Mouse (Mus musculus): ENCODE data around the gene Mrpl20. TPM values are rescaled to one million over a fixed set of nuclear protein-coding genes. Genes with fewer than 3 reads are reported as not detected.

Mrpl20 gene
- polyA plus RNA-seq, 1 experiment from 2014 or later: 171 TPM

- H3K9me3 ChIP-seq (ENCODE audit: low read length): no peaks in the 10 kb centered on the region
- H3K4me1 ChIP-seq (ENCODE audit: insufficient read depth): peaks cover 17% of the 10 kb centered on the region
- no peak overlapping the region for H3K9ac ChIP-seq (replicated peaks)
- H3K4me2 ChIP-seq (ENCODE audit: low read depth, low read length): no peak overlapping the region
- H3K27me3 ChIP-seq (ENCODE audit: insufficient read depth, low read length): peaks cover 14% of the 10 kb centered on the region
- ATAC-seq (no peak), DNase-seq (no peak)
- H3K36me3 ChIP-seq (replicated peaks; ENCODE audit: insufficient read depth, low read length): no peaks in the 10 kb centered on the region
- no peak overlapping the region for H3K27ac ChIP-seq (ENCODE audit: low read depth)
- no peak overlapping the region for H3K4me3 ChIP-seq (ENCODE audit: low read depth, low read length)
- WGBS (ENCODE audit: insufficient replicate concordance): 79% methylated on average over 4 of the region's 4 CpGs
- TF ChIP-seq CTCF (IDR thresholded peaks at IDR 0.05; ENCODE audit: low read depth) (no peak), EP300 (IDR thresholded peaks at IDR 0.05; ENCODE audit: low read depth) (no peak)
Measured at GRCm38 (mm10) chr4:155779498-155779897, 23.2 kb upstream of the Mrpl20 start.

GRCm38 (mm10) chr4:155780895-155781294 lies 21.8 kb upstream of the Mrpl20 start:
- ATAC-seq: no peak
- no peak overlapping the region for H3K27ac ChIP-seq (ENCODE audit: low read depth)
- TF ChIP-seq EP300 (IDR thresholded peaks at IDR 0.05; ENCODE audit: low read depth) (no peak), CTCF (IDR thresholded peaks at IDR 0.05; ENCODE audit: low read depth) (no peak)
- H3K27me3 ChIP-seq (ENCODE audit: insufficient read depth, low read length): peaks cover 8% of the 10 kb centered on the region; the same call in 1 of the 2 replicates
- H3K36me3 ChIP-seq (replicated peaks; ENCODE audit: insufficient read depth, low read length): no peaks in the 10 kb centered on the region
- peaks cover 21% of the 10 kb centered on the region for H3K4me1 ChIP-seq (ENCODE audit: insufficient read depth)
- no peak overlapping the region for H3K9ac ChIP-seq (replicated peaks)
- no peak overlapping the region for H3K4me3 ChIP-seq (ENCODE audit: low read depth, low read length)
- H3K4me2 ChIP-seq (ENCODE audit: low read depth, low read length): no peak overlapping the region
- no peaks in the 10 kb centered on the region for H3K9me3 ChIP-seq (ENCODE audit: low read length)
- no peak for DNase-seq
- WGBS (ENCODE audit: insufficient replicate concordance): 48% methylated on average over 6 of the region's 6 CpGs

- peak; percentile 61 for ATAC-seq
- WGBS (ENCODE audit: insufficient replicate concordance): 35% methylated on average over 16 of the region's 16 CpGs
- H3K4me2 ChIP-seq (ENCODE audit: low read depth, low read length): peak overlapping the region; percentile 86
- DNase-seq: no peak
- H3K4me3 ChIP-seq (ENCODE audit: low read depth, low read length): peak overlapping the region; percentile 66
- peaks cover 3% of the 10 kb centered on the region; the same call in 1 of the 2 replicates for H3K27me3 ChIP-seq (ENCODE audit: insufficient read depth, low read length)
- H3K36me3 ChIP-seq (replicated peaks; ENCODE audit: insufficient read depth, low read length): no peaks in the 10 kb centered on the region
- peaks cover 17% of the 10 kb centered on the region for H3K4me1 ChIP-seq (ENCODE audit: insufficient read depth)
- H3K27ac ChIP-seq (ENCODE audit: low read depth): peak overlapping the region; percentile 77
- peak overlapping the region; percentile 68 for H3K9ac ChIP-seq (replicated peaks)
- H3K9me3 ChIP-seq (ENCODE audit: low read length): no peaks in the 10 kb centered on the region
- no peak for TF ChIP-seq EP300 (IDR thresholded peaks at IDR 0.05; ENCODE audit: low read depth)
- no peak for TF ChIP-seq CTCF (IDR thresholded peaks at IDR 0.05; ENCODE audit: low read depth)
Measured at GRCm38 (mm10) chr4:155783486-155784080, 19.1 kb upstream of the Mrpl20 start.

DNA sequence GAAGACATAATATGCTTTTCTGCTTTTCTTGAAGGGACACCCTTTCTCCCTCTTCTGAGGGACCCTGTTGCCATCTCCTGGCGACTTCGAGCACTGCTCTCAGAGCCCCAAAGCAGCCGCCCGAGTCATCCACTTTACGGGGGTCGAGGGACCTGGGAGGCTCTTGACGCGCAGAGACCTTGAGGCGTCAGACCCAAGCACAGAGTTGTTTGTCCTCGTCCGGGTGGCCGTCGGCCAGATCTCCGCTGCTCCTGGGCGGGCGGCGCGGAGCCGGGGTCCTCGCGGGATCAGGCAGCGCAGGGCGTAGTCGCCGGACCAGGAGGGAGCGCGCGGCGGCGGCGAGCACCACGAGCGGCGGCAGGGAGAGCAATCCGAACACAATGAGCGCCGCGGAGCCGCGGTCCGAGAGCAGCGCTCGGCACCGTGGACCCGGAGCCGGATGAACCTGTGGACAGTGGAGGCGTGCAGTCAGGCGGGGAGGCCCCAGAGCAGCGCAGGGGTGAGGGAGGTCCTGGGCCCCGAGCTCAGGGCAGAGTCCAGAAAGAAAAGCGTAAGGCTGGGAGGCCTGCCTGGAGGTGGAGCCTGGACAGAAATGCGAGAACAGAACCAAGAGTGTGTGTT lies 18.5 kb upstream of the Mrpl20 start:
- Histone ChIP-seq H3K4me3 (ENCODE audit: low read depth, low read length) (peak overlapping the region; percentile 66), H3K4me2 (ENCODE audit: low read depth, low read length) (peak overlapping the region; percentile 86), H3K4me1 (ENCODE audit: insufficient read depth) (peaks cover 17% of the 10 kb centered on the region), H3K27ac (ENCODE audit: low read depth) (peak overlapping the region; percentile 77), H3K9ac (replicated peaks) (peak overlapping the region; percentile 68), H3K27me3 (ENCODE audit: insufficient read depth, low read length) (peaks cover 3% of the 10 kb centered on the region; the same call in 1 of the 2 replicates), H3K36me3 (replicated peaks; ENCODE audit: insufficient read depth, low read length) (no peaks in the 10 kb centered on the region), H3K9me3 (ENCODE audit: low read length) (no peaks in the 10 kb centered on the region)
- under 1% methylated on average over 51 of the region's 52 CpGs for WGBS (ENCODE audit: insufficient replicate concordance)
- no peak for TF ChIP-seq EP300 (IDR thresholded peaks at IDR 0.05; ENCODE audit: low read depth)
- peak; percentile 78 for TF ChIP-seq CTCF (IDR thresholded peaks at IDR 0.05; ENCODE audit: low read depth)
- peak; percentile 76 for DNase-seq
- peak; percentile 72 for ATAC-seq

DNA sequence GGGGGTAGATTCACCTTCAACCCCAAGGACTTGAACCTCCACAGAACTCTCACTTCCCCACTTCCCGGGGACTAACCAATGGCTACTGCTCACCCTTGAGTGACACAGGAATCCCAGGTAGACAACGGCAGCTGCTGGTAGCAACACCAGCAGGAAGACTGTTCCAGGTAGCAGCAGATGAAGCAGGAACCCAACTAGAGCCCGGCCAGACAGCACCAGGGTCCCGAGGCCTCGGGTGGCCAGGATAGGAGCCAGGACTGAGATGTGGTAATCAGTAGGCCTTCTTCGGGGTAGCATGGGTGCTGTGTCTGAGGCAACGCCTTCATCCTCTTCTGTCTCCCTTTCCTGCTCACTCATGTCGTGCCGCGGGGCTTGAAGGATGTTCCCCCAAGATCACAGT lies 17.4 kb upstream of the Mrpl20 start:
- ATAC-seq: no peak
- TF ChIP-seq EP300 (IDR thresholded peaks at IDR 0.05; ENCODE audit: low read depth) (no peak), CTCF (IDR thresholded peaks at IDR 0.05; ENCODE audit: low read depth) (no peak)
- Histone ChIP-seq H3K4me1 (ENCODE audit: insufficient read depth) (peaks cover 17% of the 10 kb centered on the region), H3K9me3 (ENCODE audit: low read length) (no peaks in the 10 kb centered on the region), H3K27ac (ENCODE audit: low read depth) (peak overlapping the region; percentile 14; the same call in 1 of the 2 replicates), H3K27me3 (ENCODE audit: insufficient read depth, low read length) (peaks cover 3% of the 10 kb centered on the region; the same call in 1 of the 2 replicates), H3K4me2 (ENCODE audit: low read depth, low read length) (0 out of 2 replicates have a peak overlapping the region, but pooled peaks have one; percentile 9), H3K36me3 (replicated peaks; ENCODE audit: insufficient read depth, low read length) (no peaks in the 10 kb centered on the region), H3K4me3 (ENCODE audit: low read depth, low read length) (no peak overlapping the region), H3K9ac (replicated peaks) (no peak overlapping the region; the same call in 1 of the 2 replicates)
- 80% methylated on average over 10 of the region's 10 CpGs for WGBS (ENCODE audit: insufficient replicate concordance)
- DNase-seq: no peak

DNA sequence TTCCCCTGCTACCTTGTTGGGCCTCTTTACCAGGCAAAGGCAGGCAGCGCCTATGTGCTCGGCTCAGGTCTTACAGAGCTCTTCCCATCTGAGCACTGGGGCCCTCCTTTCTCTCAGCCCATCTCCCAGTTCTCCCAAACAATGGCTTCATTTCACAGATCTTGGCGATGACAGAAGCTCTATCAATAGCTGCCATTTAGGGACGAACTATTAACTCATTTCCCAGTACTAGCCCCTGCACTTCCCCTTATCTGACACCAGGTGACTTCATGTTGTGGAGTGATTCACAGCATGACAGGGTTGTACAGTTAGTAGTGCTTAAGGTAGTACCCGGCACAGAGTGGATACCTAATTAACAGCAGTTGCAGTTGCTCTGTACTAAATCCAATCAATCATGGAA lies 16.9 kb upstream of the Mrpl20 start, which contains the start of gene Tmem88b:
Gene Tmem88b, minus strand, starts transcription at position 56 of the 400 bp plus-strand sequence.
- peak within 1 kb of the TSS; percentile 14; the same call in 1 of the 2 replicates for H3K27ac ChIP-seq (ENCODE audit: low read depth)
- H3K4me1 ChIP-seq (ENCODE audit: insufficient read depth): peaks cover 21% of the 10 kb centered on the region
- H3K4me3 ChIP-seq (ENCODE audit: low read depth, low read length): peak within 1 kb of the TSS; percentile 66
- H3K9ac ChIP-seq (replicated peaks): no peak within 1 kb of the TSS; the same call in none of the 2 replicates
- peak within 1 kb of the TSS; percentile 86 for H3K4me2 ChIP-seq (ENCODE audit: low read depth, low read length)
- H3K27me3 ChIP-seq (ENCODE audit: insufficient read depth, low read length): peaks cover 3% of the 10 kb centered on the region; the same call in 1 of the 2 replicates
- ATAC-seq: no peak
- 67% methylated on average over 5 of the region's 5 CpGs for WGBS (ENCODE audit: insufficient replicate concordance)
- DNase-seq: no peak
- TF ChIP-seq EP300 (IDR thresholded peaks at IDR 0.05; ENCODE audit: low read depth): no peak
- TF ChIP-seq CTCF (IDR thresholded peaks at IDR 0.05; ENCODE audit: low read depth): peak; percentile 59
- H3K36me3 ChIP-seq (replicated peaks; ENCODE audit: insufficient read depth, low read length): no peaks in the 10 kb centered on the region
- no peaks in the 10 kb centered on the region for H3K9me3 ChIP-seq (ENCODE audit: low read length)

Data from liver, postnatal 0 days (tissue).